ENCODE assay signal across 23 mouse cellular contexts in the genomic region with DNA sequence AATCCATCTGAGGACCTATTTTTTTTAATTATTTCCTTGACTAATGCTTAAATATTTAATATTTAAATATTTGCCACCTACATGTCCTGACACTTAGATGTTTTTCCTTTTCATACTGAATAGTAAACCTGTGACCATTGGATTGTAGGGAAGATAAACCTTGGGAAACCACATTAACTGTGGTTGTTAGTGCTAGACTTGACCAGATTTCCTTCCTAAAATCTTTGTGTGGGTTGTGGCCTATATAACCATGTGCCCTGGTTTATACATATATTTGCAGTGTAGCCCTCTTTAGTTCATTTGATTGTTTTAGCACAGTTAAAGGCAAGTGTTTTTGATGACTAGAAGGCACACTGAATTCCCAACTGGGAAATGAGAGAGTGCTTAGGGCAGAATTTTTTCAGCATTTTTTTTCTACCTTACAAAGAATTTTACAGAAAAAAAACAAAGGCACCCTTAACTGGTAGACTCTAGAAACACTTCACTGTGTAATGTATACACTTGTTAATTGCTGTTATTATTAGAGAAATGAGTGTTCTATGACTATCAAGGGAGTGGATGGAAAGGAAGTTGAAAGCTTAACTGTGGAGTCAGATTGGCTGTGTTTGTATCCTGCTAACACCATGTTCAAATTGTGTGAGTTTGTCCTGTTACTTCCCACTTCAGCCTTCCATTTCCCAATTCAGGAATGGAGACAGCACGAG.
A peak's percentile ranks its signal among the peaks of the same experiment; 100 is the strongest.
DNase-seq lines count a peak whose midpoint lies in the region; ATAC-seq and TF ChIP-seq lines count a peak whose summit lies in the region.
"Had no signal": no experiment of that assay in that cellular context is flagged by ENCODE, and none has a peak within 500 bp of the region (broad histone marks: within the 10 kb centered on the region; RNA-seq: fewer than 3 reads in every experiment).

No protein-coding gene starts in this region.

- TF ChIP-seq CTCF in layer of hippocampus, adult 2 months (conservative IDR thresholded peaks at IDR 0.05) = no peak

- H3K27ac ChIP-seq in layer of hippocampus, adult 2 months = peak overlapping the region; percentile 49
- H3K27ac ChIP-seq: embryonic facial prominence, embryonic 13.5 days; embryonic facial prominence, embryonic 15.5 days; forebrain, embryonic 10.5 days; forebrain, embryonic 12.5 days had no signal

- DNase-seq in layer of hippocampus, adult 2 months (ENCODE audit: low spot score in 2 of 2) = no peak
- no peak for DNase-seq in layer of hippocampus, adult 9-10 months (ENCODE audit: low spot score)
- DNase-seq in adrenal gland, postnatal 10 days = no peak
- no peak for DNase-seq in thymus, postnatal 10 days (ENCODE audit: low spot score in 2 of 2)
- DNase-seq: adrenal gland, adult 2 months; adrenal gland, postnatal 14 days; adrenal gland, postnatal 36 days; cerebellum, adult 11-12 months; cerebellum, adult 2 months; cerebellum, adult 9-10 months; cerebellum, postnatal 10 days; cerebellum, postnatal 25 days; embryo, embryonic 11 days had no signal

- no peak overlapping the region for H3K4me3 ChIP-seq in layer of hippocampus, adult 2 months
- H3K4me3 ChIP-seq: embryonic facial prominence, embryonic 13.5 days; embryonic facial prominence, embryonic 15.5 days; erythroblast, embryonic 14.5 days; forebrain, embryonic 10.5 days; forebrain, embryonic 12.5 days had no signal

- peak; percentile 69 for ATAC-seq in common myeloid progenitor, adult 5-6 weeks (replicated peaks; ENCODE audit: low read depth, poor library complexity, severe bottlenecking)
- ATAC-seq in granulocyte monocyte progenitor cell, adult 5-6 weeks (replicated peaks; ENCODE audit: poor library complexity, severe bottlenecking) = 0 out of 2 replicates have a peak, but pooled peaks have one; percentile 35
- peak; percentile 58 for ATAC-seq in megakaryocyte progenitor cell, adult 5-6 weeks (replicated peaks; ENCODE audit: poor library complexity)
- ATAC-seq: forebrain, embryonic 14.5 days; forebrain, embryonic 16.5 days had no signal
